Mouse (Mus musculus) liver, adult 2 months (tissue): ENCODE data around the gene Cldnd1.

Source experiments
- CTCF ChIP-seq: fragments of 200-500 bp; IDR thresholded peaks from 2 replicates; pipeline ENCODE4 v1.5.1; 2011; ENCODE audit warnings: low read depth, low read length, control low read depth
- POLR2A ChIP-seq: fragments of 200-500 bp; IDR thresholded peaks from 2 replicates; pipeline ENCODE4 v1.6.1; 2011; ENCODE audit warnings: low read length, control low read depth; ENCODE audit not compliant: insufficient read depth; ENCODE audit errors: extremely low read depth

- TF ChIP-seq CTCF, result no peak
- no peak for TF ChIP-seq POLR2A
These were observed 832 bp upstream of the Cldnd1 start for GRCm38 (mm10) chr16:58726680-58727476.
